Mouse (Mus musculus): ENCODE results near the gene Pccb.

The Pccb gene

GRCm38 (mm10) chr9:101052007-101052406 lies 17.3 kb upstream of the Pccb start:
- intact Hi-C loops (cut with DNase I): no loop called here

DNA sequence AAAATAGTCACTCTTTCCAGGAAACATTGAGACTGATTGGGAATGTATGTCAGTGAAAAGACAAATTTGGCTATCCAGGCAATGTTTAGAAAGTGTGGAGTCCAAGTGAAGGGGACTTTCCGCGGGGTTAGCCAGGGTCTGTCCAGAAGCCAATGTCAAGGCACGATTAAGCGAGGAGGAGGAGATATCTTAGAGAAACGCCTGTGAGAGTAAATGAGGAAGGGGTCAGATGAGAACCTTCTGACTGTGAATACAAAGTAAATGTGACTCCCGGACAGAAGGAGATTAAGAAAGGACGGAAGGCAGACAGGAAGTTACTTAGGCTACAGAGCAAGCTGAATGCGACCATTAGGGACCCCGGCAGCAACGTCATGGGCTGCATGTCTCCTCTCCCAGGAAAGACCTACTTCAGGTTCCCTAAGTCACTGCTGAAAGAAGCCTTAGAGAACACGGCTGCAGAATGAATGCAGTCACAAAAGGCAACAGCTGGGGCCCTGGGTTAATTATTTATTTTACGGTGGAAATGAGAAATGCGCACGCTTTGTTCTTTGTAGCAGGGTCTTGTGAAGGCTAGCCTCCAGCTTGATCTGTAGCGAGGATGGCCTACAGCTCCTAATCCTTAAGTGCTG lies 11.1 kb upstream of the Pccb start:
- intact Hi-C loops (cut with DNase I): no loop called here

GRCm38 (mm10) chr9:101042249-101042648 lies 7.6 kb upstream of the Pccb start:
- intact Hi-C loops (cut with DNase I): no loop called here

DNA sequence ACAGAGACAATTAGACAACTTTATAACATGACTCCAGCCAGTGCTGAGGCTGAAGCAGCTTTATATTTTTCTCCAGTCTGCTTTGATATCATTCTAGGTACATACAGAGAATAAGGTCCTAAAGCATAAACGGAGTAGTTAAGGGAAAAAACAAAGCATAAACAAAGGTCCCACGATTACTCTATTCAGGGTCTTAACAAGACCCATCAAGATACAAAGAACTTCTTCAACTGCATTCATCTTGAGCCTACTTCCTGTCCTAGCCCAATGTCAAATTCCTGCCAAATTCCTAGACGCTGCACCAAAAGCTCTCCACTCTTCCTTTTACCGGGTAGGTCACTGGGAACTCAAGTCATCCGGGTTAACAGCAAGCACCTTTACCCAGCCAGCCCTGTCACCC lies 6.8 kb upstream of the Pccb start:
- intact Hi-C loops (cut with DNase I): no loop called here

DNA sequence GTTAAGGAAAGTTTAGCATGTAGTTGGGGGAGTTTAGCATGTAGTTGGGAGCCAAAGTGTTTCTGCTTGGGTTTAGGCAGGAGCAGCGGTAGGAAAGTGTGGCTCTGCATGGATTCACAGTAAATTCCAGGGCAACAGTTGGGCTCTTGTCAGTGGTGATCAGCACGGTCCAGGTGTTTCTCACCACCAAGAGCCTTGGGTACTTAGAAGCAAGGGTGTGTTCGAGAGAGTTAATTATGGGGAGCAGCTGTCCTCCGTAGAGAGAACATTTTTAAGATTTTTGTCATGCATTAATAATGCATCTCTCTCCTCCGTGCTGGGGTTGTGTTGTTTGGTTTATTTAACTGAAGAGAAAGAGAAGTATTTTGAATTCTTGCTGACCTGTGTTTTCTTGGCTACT lies 3.9 kb upstream of the Pccb start:
- intact Hi-C loops (cut with DNase I): loop anchor here (5.0 kb wide), 1 partner anchor 34 kb away; the partner anchor contains the start of gene Msl2

DNA sequence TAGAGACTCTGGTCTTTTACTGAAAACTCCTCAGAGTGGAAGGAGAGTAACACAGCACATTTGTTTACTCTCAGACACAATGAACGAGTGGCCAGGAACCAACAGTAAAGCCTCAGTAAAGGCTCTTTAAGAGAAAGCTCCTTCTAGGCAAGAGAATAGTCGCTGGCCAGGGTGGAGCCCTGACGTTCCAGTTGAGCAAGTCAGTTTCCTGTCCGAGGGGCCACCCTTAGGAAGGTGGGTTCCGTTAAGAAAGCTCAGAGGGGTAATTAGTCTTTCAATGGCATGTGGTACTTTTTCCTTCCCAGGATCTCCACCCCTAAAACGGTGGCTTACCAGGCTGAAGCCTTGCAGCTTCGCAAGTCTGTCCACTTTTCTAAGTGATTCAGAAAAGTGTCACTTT lies 2.7 kb upstream of the Pccb start:
- intact Hi-C loops (cut with DNase I): loop anchor here (5.0 kb wide), 1 partner anchor 35 kb away; the partner anchor contains the start of gene Msl2

DNA sequence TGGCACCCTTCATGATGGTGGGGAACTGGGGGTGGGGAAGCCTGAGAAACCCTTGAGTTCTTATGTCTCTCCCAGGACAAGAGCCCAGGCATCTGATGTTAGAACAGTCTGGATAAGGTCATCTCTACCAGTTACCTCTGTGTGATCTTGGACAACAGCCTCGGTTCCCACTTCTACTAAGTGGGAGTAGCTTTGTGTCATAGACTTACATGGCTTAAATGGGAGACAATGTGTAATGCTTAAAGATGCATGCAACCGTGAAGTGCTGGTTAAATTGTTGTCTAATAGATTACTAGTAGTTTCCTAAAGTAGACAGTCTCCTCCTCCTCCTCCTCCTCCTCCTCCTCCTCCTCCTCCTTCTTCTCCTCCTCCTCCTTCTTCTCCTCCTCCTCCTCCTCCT lies 2.2 kb upstream of the Pccb start:
- intact Hi-C loops (cut with DNase I): loop anchor here (5.0 kb wide), 1 partner anchor 35 kb away; the partner anchor contains the start of gene Msl2

DNA sequence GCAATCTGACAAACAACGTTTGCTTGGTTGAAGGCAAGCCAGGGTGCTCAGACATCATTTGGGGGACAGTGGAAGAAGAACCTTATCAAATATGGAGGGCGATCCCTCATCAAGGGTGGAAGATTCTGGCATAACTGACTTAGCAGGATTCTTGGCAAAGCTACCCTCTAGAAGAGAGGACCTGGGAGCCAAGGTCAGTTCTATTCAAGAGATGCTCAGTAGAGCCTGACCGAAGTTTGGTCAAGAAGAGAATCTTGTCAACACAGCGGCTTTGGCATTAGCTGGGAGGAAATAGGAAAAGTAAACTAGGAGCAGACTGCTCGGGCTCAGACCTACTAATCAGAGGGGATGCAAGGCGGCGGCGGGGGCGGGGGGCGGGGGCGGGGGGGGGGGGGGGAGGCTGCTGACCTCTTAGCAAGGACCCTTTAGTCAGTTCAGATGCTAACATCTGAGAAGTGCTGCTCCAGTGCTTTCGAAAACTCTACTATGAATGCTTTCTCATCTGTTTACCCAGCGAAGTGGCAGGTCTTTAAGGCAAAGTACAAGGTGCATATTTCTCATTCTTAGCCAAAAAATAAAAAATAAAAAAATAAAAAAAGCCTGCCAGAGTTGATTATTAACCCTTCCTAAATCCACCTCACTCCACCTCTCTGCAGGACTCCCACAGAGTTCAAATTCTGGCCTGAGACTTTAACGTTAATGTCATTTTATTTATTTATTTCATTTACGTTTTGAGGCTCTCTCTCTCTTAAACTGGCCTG lies 1.3 kb upstream of the Pccb start:
- intact Hi-C loops (cut with DNase I): loop anchor here (5.0 kb wide), 1 partner anchor 36 kb away; the partner anchor contains the start of gene Msl2

DNA sequence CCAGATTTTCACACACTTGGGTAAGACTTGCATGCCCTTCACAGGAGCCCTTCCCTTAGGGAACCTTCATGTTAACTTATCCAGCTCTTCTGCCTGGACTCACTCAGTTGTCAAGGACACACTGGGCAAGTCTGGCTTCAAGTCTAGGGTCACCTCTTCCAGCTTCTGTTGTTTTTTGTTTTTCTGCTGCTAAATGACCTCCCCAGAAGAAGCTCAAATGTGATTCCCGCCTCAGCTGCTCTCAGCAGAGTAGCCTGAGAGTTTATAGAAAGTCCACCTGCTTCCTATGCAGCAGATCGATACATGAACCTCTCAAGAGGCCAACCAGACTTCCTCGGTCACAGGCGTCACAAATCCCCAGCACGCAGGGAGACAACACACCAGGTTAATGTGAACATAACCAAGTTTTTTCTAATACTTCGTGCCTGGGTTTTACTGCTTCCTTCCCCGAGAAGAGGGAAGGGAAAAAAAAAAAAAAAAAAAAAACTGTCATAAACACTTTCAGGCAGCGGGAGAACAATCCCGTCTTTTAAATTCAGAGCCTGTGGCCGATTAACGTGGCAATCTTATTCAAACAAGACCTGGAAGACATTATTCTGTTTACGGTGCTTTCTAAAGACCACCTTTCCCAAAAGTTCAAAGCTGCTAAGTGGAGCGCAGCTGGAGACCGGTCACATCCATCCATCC lies 794 bp downstream of the Pccb start:
- intact Hi-C loops (cut with DNase I): no loop called here

DNA sequence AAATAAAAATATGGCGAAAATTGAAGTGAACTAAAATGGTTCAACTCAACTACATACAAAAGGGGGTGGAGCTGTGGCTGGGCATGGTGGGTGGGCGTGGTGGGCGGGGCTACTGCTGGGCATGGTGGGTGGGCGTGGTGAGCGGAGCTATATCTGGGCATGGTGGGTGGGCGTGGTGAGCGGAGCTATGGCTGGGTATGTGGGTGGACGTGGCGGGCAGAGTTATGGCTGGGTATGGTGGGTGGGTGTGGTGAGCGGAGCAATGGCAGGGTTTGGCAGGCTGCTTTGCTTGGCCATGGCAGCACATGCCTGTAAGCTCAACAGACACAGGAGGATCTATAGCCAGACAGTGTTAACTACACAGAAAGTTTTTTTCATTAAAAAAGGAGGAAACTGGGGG lies 15.9 kb downstream of the Pccb start:
- intact Hi-C loops (cut with DNase I): no loop called here

DNA sequence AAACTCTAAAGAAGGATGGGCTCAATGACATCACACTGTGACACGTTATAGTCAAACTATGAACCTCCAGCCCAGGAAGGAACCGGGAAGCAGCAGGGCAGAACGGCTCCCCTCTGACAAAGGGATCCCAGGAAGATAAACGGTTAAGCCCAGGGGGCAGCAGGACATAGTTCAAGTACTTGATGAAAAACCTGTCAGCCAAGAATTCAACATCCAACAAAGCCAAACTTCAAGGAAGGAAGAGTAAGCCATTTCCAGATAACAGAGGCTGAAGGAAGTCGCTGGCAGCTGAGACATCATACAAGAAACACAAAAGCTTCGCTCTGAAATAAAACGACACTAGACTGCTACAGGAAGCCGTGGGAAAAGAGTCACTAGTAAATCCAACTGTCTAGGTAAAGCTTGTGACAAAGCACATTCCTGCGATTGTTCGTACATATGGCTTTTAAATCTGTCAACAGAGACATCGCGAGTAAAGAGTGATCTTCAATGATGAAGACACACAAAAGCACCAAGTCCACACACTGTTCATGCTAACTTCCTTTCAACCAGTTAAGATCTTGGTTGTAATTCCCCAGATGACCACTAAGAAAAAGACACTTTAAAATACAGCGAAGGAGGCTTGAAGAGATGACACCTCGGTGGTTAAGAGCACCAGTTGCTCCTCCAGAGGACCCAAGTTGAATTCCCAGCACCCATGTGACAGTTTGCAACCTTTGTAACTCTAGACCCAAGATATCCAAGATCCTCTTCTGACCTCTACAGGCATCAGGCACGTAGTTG lies 16.8 kb downstream of the Pccb start:
- intact Hi-C loops (cut with DNase I): no loop called here

GRCm38 (mm10) chr9:101015324-101015723 lies 19.4 kb downstream of the Pccb start:
- intact Hi-C loops (cut with DNase I): no loop called here

DNA sequence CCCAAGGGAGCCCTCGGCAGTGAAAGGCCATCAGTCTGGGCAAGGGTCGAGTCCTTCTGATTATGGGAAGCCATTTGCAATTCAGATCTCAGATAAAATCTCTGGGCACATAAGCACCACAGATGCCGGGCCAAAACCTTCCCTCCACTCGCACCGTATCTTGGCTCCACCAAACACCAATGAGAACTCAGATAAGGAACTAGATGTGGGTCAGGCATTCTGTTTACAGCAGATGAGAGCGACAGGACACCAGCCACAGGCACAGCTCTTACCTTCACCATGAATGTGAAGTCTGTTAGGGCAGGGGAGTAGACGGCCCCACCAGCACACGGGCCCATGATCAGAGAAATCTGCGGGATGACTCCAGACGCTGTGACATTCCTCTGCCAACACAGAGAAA lies 22.3 kb downstream of the Pccb start:
- intact Hi-C loops (cut with DNase I): no loop called here

DNA sequence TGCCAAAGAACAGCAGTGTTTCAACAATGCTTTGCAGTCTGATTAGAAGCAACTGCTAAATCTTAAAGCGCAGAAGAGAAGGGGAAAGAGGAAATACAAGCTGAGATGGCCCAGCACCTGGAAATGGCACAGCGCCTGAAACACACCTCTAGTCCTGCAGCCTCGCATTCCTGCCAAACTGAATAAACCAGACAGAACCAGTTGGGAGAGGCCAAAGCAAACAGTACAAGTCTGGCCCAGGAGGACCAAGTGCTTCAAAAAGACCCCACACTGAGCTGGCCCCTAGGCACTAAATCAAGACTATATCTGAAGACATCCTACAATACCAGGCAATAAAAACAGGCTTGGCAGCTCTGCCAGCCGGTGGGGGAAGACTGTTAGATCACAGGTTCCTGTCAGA lies 28.8 kb downstream of the Pccb start:
- intact Hi-C loops (cut with DNase I): loop anchor here (10.0 kb wide), 1 partner anchor 149 kb away; no protein-coding TSS in a partner anchor

- intact Hi-C loops (cut with DNase I): loop anchor here (10.0 kb wide), 1 partner anchor 151 kb away; no protein-coding TSS in a partner anchor
Measured at GRCm38 (mm10) chr9:101003302-101003701, 31.4 kb downstream of the Pccb start.

GRCm38 (mm10) chr9:101002841-101003240 lies 31.9 kb downstream of the Pccb start:
- intact Hi-C loops (cut with DNase I): loop anchor here (10.0 kb wide), 1 partner anchor 152 kb away; no protein-coding TSS in a partner anchor

GRCm38 (mm10) chr9:101002053-101002452 lies 32.6 kb downstream of the Pccb start:
- intact Hi-C loops (cut with DNase I): loop anchor here (10.0 kb wide), 1 partner anchor 153 kb away; no protein-coding TSS in a partner anchor

DNA sequence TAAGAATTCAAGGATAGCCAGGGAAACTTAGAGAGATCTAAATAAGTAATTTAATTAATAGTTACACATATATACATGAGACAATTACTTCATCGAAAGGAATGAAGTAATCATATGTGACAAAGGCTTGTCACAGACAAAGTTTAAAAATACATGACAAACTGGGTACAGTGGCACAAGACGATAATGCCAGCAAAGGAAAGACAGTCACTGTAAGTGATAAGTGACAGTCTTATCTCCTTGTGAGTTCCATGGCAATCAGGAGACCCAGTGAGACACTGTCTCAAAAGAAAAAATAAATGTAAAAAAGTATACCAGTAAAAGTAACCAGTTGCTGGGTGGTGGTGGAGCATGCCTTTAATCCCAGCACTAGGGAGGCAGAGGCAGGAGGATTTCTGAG lies 37.6 kb downstream of the Pccb start:
- intact Hi-C loops (cut with DNase I): no loop called here

DNA sequence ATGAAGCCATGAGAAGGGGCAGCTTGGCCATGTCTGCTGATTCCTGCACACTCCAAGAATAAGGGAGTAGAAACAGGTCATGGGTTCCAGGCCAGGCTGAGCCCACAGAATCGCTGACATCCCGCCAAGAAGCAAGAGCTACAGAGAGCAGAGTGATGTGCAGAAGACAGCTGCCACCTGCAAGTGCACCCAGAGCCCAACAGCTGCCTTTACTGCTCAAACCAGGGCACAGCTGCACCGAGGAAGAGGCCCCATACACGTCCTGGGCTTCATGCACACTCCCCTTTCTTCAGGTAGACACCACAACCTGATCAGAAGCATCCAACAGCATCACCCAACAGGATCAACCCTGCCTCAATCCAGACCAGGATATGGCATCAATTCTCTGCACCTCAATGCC lies 40.8 kb downstream of the Pccb start:
- intact Hi-C loops (cut with DNase I): no loop called here

GRCm38 (mm10) chr9:100992191-100992590 lies 42.5 kb downstream of the Pccb start:
- intact Hi-C loops (cut with DNase I): no loop called here

GRCm38 (mm10) chr9:100991321-100991720 lies 43.4 kb downstream of the Pccb start:
- intact Hi-C loops (cut with DNase I): no loop called here

All from adrenal gland (tissue).